Mouse (Mus musculus): ENCODE results near the gene Fbxl7. TPM values are rescaled to one million over a fixed set of nuclear protein-coding genes. Genes with fewer than 3 reads are reported as not detected.
A peak's percentile ranks its signal among the peaks of the same experiment; 100 is the strongest.

Fbxl7 gene
- polyA plus RNA-seq (2015; fragmentation: Nextera tagmentation; extraction: Ambion mirVana): 0.82 and 1.1 TPM in 2 replicates

- peak; percentile 64 for ATAC-seq (ENCODE audit: low read depth)
- no peak within 1 kb of the TSS for H3K27ac ChIP-seq
- peak within 1 kb of the TSS; percentile 59 for H3K4me2 ChIP-seq
- peak; percentile 2 for DNase-seq
- no peaks in the 10 kb centered on the region for H3K9me3 ChIP-seq (replicated peaks)
- peak within 1 kb of the TSS; percentile 43; the same call in 1 of the 2 replicates for H3K9ac ChIP-seq
- no peaks in the 10 kb centered on the region for H3K36me3 ChIP-seq
- under 1% methylated on average over 50 of the region's 58 CpGs for WGBS (ENCODE audit: insufficient replicate concordance)
- peak within 1 kb of the TSS; percentile 55 for H3K4me3 ChIP-seq (replicated peaks)
- no peaks in the 10 kb centered on the region for H3K4me1 ChIP-seq (replicated peaks)
- H3K27me3 ChIP-seq: peaks cover 27% of the 10 kb centered on the region
Observed at GRCm38 (mm10) chr15:26895251-26895711, at the start of gene Fbxl7. TSS of gene Fbxl7 (minus strand) at chr15:26895580.

DNA sequence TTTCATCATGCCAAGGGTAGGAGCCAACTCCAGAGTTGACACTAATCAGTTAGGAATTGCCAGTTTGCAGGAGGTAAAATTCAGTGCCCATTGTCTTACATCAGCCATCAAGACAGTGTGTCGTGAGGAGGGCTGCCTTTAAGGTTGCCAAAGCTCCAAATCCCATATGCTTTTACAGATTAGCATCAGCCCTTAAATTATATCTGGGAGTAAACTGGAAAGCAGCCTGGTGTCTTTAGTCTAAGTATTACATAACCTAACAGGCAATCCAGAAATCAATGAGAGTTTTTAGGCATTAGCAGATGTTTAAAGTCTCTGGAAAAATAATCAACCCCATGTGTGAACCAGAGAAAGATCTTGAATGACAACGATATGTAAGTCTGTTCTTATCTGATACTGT lies 26.6 kb upstream of the Fbxl7 start:
- no peaks in the 10 kb centered on the region for H3K36me3 ChIP-seq
- H3K27me3 ChIP-seq: no peaks in the 10 kb centered on the region
- ATAC-seq (ENCODE audit: low read depth) (no peak), DNase-seq (no peak)
- no peak overlapping the region for H3K4me3 ChIP-seq (replicated peaks)
- no peak overlapping the region for H3K4me2 ChIP-seq
- no peaks in the 10 kb centered on the region for H3K9me3 ChIP-seq (replicated peaks)
- no peak overlapping the region for H3K9ac ChIP-seq
- no peaks in the 10 kb centered on the region for H3K4me1 ChIP-seq (replicated peaks)
- WGBS (ENCODE audit: insufficient replicate concordance): 61% methylated on average over 2 of the region's 2 CpGs
- H3K27ac ChIP-seq: no peak overlapping the region

DNA sequence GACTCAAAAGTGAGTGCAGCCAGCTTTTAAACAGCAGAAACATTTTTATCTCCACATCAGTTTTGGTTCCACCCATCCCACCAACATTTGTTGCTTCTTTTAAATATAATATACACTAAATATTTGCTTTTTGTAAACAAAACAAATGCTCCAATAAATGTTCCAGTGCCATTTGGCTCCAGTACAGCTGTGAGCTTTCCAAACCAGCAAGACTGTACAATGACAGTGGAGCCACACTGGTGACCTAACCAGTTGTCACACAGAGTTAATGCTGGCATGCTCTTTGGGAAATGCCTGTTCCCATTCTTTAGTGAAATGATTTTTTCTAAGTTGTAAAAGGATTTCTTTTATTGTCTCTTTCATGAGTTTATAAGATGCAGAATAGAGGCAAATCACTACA lies 18.0 kb upstream of the Fbxl7 start:
- no peak for DNase-seq
- ATAC-seq (ENCODE audit: low read depth): no peak
- Histone ChIP-seq H3K4me3 (replicated peaks) (no peak overlapping the region), H3K27ac (no peak overlapping the region), H3K27me3 (no peaks in the 10 kb centered on the region), H3K36me3 (no peaks in the 10 kb centered on the region), H3K9ac (no peak overlapping the region), H3K4me2 (no peak overlapping the region), H3K4me1 (replicated peaks) (no peaks in the 10 kb centered on the region), H3K9me3 (replicated peaks) (no peaks in the 10 kb centered on the region)

DNA sequence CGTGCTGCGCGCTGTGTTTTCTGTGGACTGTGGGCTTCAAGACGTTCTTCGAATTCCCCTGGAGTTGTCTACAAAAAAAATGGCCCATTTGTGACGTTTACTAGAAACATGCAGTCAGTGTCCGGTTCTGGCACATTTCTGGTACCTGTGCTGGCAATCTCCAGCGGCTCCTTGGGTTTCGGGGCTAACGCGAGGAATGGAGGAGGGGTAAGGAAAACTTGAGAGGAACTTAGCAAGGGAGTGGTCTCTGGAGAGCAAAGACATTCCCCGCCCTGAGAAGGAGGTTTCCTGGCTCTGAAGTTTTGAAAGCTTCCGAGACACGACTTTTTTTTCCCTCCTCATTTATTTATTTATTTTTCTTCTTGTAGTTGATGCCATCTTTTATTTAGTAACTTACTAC lies 381 bp upstream of the Fbxl7 start:
- Histone ChIP-seq H3K27me3 (peaks cover 27% of the 10 kb centered on the region), H3K4me1 (replicated peaks) (no peaks in the 10 kb centered on the region), H3K36me3 (no peaks in the 10 kb centered on the region), H3K27ac (no peak overlapping the region), H3K9ac (no peak overlapping the region), H3K4me2 (peak overlapping the region; percentile 59), H3K4me3 (replicated peaks) (peak overlapping the region; percentile 55), H3K9me3 (replicated peaks) (no peaks in the 10 kb centered on the region)
- ATAC-seq (ENCODE audit: low read depth) (no peak), DNase-seq (no peak)
- 1% methylated on average over 14 of the region's 14 CpGs for WGBS (ENCODE audit: insufficient replicate concordance)

DNA sequence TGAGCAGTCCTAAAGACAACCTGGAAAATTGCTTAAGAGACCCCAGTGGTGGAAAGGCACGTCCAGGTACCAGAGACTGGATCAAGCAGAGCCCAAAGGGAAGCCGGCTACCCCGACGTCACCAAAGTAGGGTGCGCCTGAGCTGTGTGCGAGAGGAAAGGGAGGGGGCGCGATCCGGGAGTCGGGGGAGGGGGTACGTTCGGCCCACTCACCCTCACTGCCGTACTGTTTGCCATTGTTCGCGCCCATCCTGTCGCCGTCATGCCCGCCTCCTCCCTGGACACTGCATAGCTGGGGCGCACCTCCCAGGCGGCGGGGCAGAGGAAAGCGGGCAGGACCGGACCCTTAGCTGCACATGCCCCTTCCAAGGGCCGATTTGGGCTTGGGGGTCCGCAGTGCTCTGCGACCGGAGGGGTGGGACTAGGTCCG lies 565 bp downstream of the Fbxl7 start:
- WGBS (ENCODE audit: insufficient replicate concordance): 3% methylated on average over 28 of the region's 28 CpGs
- ATAC-seq (ENCODE audit: low read depth) (peak; percentile 41), DNase-seq (peak; percentile 0)
- Histone ChIP-seq H3K27ac (no peak overlapping the region), H3K4me2 (peak overlapping the region; percentile 59), H3K4me3 (replicated peaks) (peak overlapping the region; percentile 55), H3K27me3 (peaks cover 27% of the 10 kb centered on the region), H3K4me1 (replicated peaks) (no peaks in the 10 kb centered on the region), H3K36me3 (no peaks in the 10 kb centered on the region), H3K9me3 (replicated peaks) (no peaks in the 10 kb centered on the region), H3K9ac (peak overlapping the region; percentile 43; the same call in 1 of the 2 replicates)

- no peak for ATAC-seq (ENCODE audit: low read depth)
- no peaks in the 10 kb centered on the region for H3K36me3 ChIP-seq
- 7% methylated on average over 12 of the region's 12 CpGs for WGBS (ENCODE audit: insufficient replicate concordance)
- no peak for DNase-seq
- peak overlapping the region; percentile 55 for H3K4me3 ChIP-seq (replicated peaks)
- no peaks in the 10 kb centered on the region for H3K4me1 ChIP-seq (replicated peaks)
- no peak overlapping the region for H3K27ac ChIP-seq
- H3K9me3 ChIP-seq (replicated peaks): no peaks in the 10 kb centered on the region
- H3K9ac ChIP-seq: no peak overlapping the region
- H3K4me2 ChIP-seq: peak overlapping the region; percentile 59
- H3K27me3 ChIP-seq: peaks cover 27% of the 10 kb centered on the region
Observed at GRCm38 (mm10) chr15:26894031-26894655, 1.2 kb downstream of the Fbxl7 start.

- Histone ChIP-seq H3K9ac (no peak overlapping the region), H3K9me3 (replicated peaks) (no peaks in the 10 kb centered on the region), H3K4me1 (replicated peaks) (no peaks in the 10 kb centered on the region), H3K27me3 (peaks cover 27% of the 10 kb centered on the region), H3K27ac (no peak overlapping the region), H3K36me3 (no peaks in the 10 kb centered on the region), H3K4me2 (no peak overlapping the region), H3K4me3 (replicated peaks) (no peak overlapping the region)
- WGBS (ENCODE audit: insufficient replicate concordance): 38% methylated on average over 4 of the region's 4 CpGs
- DNase-seq (no peak), ATAC-seq (ENCODE audit: low read depth) (no peak)
Observed at GRCm38 (mm10) chr15:26893136-26893535, 2.2 kb downstream of the Fbxl7 start.

- H3K27me3 ChIP-seq: peaks cover 11% of the 10 kb centered on the region
- H3K4me1 ChIP-seq (replicated peaks): no peaks in the 10 kb centered on the region
- no peak overlapping the region for H3K27ac ChIP-seq
- WGBS (ENCODE audit: insufficient replicate concordance): 59% methylated on average over 5 of the region's 5 CpGs
- no peaks in the 10 kb centered on the region for H3K9me3 ChIP-seq (replicated peaks)
- H3K36me3 ChIP-seq: no peaks in the 10 kb centered on the region
- H3K4me3 ChIP-seq (replicated peaks): no peak overlapping the region
- H3K9ac ChIP-seq: no peak overlapping the region
- H3K4me2 ChIP-seq: no peak overlapping the region
- DNase-seq: no peak
- ATAC-seq (ENCODE audit: low read depth): no peak
Observed at GRCm38 (mm10) chr15:26889971-26890370, 5.4 kb downstream of the Fbxl7 start.

DNA sequence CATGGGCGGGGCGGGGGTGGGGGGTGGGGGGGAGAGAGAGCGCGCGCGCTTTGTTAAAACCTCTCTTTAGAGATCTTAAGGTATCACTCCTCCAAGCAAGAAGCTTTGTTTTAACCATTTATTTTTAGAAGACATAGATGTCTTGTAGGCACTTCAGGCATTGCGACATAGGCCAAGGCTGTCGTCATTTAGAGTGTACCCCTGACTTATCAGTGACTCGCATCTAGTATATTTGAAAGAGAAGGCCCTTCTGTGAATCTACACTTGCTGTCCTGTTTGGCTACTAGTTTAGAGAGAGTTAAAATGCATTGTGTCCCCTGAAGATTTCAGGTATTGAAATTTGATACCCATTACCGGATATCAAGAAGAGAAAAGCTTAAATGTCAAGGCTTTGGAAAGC lies 7.2 kb downstream of the Fbxl7 start:
- H3K27me3 ChIP-seq: no peaks in the 10 kb centered on the region
- no peak overlapping the region for H3K4me2 ChIP-seq
- H3K9me3 ChIP-seq (replicated peaks): no peaks in the 10 kb centered on the region
- no peak for ATAC-seq (ENCODE audit: low read depth)
- no peaks in the 10 kb centered on the region for H3K36me3 ChIP-seq
- no peak overlapping the region for H3K4me3 ChIP-seq (replicated peaks)
- 63% methylated on average over 10 of the region's 10 CpGs for WGBS (ENCODE audit: insufficient replicate concordance)
- DNase-seq: no peak
- H3K27ac ChIP-seq: no peak overlapping the region
- no peaks in the 10 kb centered on the region for H3K4me1 ChIP-seq (replicated peaks)
- no peak overlapping the region for H3K9ac ChIP-seq

DNA sequence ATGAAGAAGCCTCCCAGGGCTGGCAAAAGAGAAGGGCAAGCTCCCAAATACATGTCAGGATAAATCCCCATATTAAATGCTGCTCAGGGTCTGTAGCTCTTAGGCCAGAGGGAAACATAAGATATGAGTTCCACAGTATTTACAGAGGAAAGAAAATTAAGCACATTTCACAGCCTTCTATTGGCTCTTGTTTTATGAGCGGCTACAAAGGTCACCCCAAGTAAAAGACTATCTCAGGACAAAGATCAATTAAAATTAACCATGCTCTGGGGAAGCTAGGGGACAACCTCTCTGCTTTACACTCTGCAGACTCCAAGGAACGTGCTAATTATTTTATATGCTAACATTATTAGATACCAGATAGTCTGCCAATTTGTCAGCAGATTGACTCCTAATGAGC lies 9.4 kb downstream of the Fbxl7 start:
- no peak overlapping the region for H3K4me2 ChIP-seq
- ATAC-seq (ENCODE audit: low read depth) (no peak), DNase-seq (no peak)
- H3K9me3 ChIP-seq (replicated peaks): no peaks in the 10 kb centered on the region
- H3K4me1 ChIP-seq (replicated peaks): no peaks in the 10 kb centered on the region
- H3K36me3 ChIP-seq: no peaks in the 10 kb centered on the region
- no peaks in the 10 kb centered on the region for H3K27me3 ChIP-seq
- 60% methylated on average over 2 of the region's 2 CpGs for WGBS (ENCODE audit: insufficient replicate concordance)
- H3K9ac ChIP-seq: no peak overlapping the region
- H3K27ac ChIP-seq: no peak overlapping the region
- no peak overlapping the region for H3K4me3 ChIP-seq (replicated peaks)

DNA sequence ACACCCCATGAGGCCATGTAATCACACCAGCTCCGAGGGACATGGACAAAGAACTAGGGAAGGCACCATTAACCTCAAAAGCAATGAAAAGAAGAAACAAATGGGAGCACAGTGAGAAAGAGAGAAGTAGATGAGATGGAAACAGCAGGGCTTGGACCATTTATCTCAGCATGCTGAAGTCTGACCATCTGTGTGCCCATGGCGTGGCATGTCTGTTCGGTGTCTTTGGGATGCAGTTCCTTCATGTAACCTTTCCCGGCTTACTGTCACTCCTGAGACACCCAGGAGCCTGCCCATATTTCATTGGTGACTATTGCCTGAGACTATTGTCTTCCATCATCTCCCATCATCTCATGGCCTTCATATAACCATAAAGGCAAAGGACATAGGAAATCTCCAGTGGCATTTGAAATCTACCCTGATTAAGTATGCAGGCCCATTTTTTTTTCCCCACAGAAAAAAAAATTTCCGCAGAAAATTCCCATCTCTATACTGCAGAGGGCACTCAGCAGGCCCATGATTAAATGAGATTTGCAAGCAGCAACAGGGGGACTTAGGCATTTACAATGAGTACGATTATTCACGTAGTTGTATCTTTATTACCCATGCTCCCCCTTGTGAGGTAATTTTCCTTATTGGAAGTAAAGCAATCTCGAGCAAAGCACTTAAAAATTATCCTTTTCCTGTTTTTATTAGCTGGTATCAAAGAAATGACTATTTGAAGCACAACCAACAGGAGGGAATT lies 15.0 kb downstream of the Fbxl7 start:
- H3K4me1 ChIP-seq (replicated peaks): no peaks in the 10 kb centered on the region
- no peak overlapping the region for H3K4me2 ChIP-seq
- H3K27me3 ChIP-seq: no peaks in the 10 kb centered on the region
- no peak for ATAC-seq (ENCODE audit: low read depth)
- H3K36me3 ChIP-seq: no peaks in the 10 kb centered on the region
- no peak overlapping the region for H3K27ac ChIP-seq
- 65% methylated on average over 8 of the region's 8 CpGs for WGBS (ENCODE audit: insufficient replicate concordance)
- no peak overlapping the region for H3K4me3 ChIP-seq (replicated peaks)
- no peak for DNase-seq
- H3K9ac ChIP-seq: no peak overlapping the region
- H3K9me3 ChIP-seq (replicated peaks): no peaks in the 10 kb centered on the region

- no peak overlapping the region for H3K27ac ChIP-seq
- H3K36me3 ChIP-seq: no peaks in the 10 kb centered on the region
- ATAC-seq (ENCODE audit: low read depth) (no peak), DNase-seq (no peak)
- WGBS (ENCODE audit: insufficient replicate concordance): 55% methylated on average over 4 of the region's 4 CpGs
- no peak overlapping the region for H3K4me3 ChIP-seq (replicated peaks)
- H3K9me3 ChIP-seq (replicated peaks): no peaks in the 10 kb centered on the region
- H3K4me2 ChIP-seq: no peak overlapping the region
- H3K27me3 ChIP-seq: no peaks in the 10 kb centered on the region
- H3K9ac ChIP-seq: no peak overlapping the region
- no peaks in the 10 kb centered on the region for H3K4me1 ChIP-seq (replicated peaks)
Observed at GRCm38 (mm10) chr15:26875687-26876086, 19.7 kb downstream of the Fbxl7 start.

All from liver, embryonic 13.5 days (tissue).